Mouse (Mus musculus): ENCODE measurements around the gene Tmem163.

The Tmem163 gene

GRCm38 (mm10) chr1:127679498-127680133 is at the start of gene Tmem163:
Gene Tmem163 (minus strand): TSS chr1:127679548.
- CTCF ChIA-PET: interaction anchor here (0.7 to 4.4 kb wide), 5 partner anchors 17 to 475 kb away, joined by 3 to 23 read pairs (median 9); no protein-coding TSS in a partner anchor

- CTCF ChIA-PET: no interaction called here
These were observed 49.7 kb upstream of the Tmem163 start, which contains the start of gene Acmsd for GRCm38 (mm10) chr1:127729096-127729495. Gene Acmsd (plus strand): TSS chr1:127729413.

GRCm38 (mm10) chr1:127723596-127723995 is 44.2 kb upstream of the Tmem163 start:
- CTCF ChIA-PET: no interaction called here

DNA sequence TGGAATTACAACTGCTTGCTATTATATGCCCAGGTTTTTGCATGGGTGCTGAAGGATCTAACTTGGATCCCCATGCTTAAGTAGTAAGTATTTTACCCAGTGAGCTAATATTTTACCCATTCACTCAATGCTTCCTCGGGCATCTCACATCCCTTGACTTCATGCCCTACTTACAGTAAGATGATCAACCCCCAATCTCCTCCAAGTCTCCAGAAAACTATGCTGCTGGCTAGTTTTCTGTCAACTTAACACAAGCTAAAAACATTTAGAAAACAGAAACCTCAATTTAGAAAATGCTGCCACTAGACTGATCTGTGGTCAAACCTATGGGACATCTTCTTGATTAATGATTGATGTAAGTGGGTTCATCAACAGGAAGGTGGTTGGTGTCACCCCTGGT is 38.9 kb upstream of the Tmem163 start:
- CTCF ChIA-PET: no interaction called here

GRCm38 (mm10) chr1:127716441-127716840 is 37.1 kb upstream of the Tmem163 start:
- CTCF ChIA-PET: no interaction called here

DNA sequence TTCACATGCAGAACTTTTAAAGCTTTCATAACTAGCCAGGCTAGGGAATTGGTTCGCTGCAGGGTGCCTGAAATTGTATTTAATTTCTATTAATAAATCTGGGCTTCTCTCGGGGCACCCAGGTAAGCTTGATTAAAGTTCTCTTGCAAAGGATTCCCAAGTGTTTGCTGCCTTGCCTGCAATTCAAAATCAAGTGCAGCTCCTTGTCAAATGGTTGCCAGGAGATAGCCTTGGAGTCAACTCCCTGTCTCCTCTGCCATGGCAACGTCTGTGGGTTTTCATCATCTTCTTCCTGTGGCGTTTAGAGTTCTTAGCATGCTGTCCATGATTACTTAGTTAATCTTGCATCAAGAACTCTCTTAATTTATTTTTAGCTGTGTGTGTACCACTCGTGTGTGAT is 26.9 kb upstream of the Tmem163 start:
- CTCF ChIA-PET: no interaction called here

DNA sequence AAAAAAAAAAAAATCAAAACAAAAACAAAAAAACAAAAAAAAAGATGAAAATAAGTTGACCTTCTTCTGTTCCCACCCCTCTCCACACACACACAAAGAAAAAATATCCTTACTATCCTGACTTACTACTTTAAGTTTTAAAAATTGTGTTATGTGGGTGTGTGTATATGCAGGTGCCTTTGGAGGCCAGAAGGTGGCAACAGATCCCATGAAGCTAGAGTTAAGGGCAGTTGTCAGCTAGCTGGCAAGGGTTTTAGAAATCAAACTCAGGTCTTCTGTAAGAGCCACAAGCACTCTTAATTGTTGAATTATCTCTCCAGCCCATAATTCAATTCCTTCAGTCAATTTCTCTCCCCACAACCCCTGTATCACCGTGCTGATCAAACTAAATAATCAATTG is 22.8 kb upstream of the Tmem163 start:
- CTCF ChIA-PET: no interaction called here

GRCm38 (mm10) chr1:127696533-127696932 is 17.2 kb upstream of the Tmem163 start:
- CTCF ChIA-PET: interaction anchor here (0.7 kb wide), 1 partner anchor 155 kb away, joined by 3 read pairs; no protein-coding TSS in a partner anchor

- CTCF ChIA-PET: interaction anchor here (0.6 to 4.4 kb wide), 3 partner anchors 152 to 182 kb away, joined by 3 to 23 read pairs (median 3); no protein-coding TSS in a partner anchor
These were observed 1.4 kb downstream of the Tmem163 start for GRCm38 (mm10) chr1:127677661-127678580.

- CTCF ChIA-PET: interaction anchor here (0.6 to 4.4 kb wide), 2 partner anchors 152 to 176 kb away, joined by 3 to 23 read pairs; no protein-coding TSS in a partner anchor
These were observed 2.2 kb downstream of the Tmem163 start for GRCm38 (mm10) chr1:127677131-127677631.

DNA sequence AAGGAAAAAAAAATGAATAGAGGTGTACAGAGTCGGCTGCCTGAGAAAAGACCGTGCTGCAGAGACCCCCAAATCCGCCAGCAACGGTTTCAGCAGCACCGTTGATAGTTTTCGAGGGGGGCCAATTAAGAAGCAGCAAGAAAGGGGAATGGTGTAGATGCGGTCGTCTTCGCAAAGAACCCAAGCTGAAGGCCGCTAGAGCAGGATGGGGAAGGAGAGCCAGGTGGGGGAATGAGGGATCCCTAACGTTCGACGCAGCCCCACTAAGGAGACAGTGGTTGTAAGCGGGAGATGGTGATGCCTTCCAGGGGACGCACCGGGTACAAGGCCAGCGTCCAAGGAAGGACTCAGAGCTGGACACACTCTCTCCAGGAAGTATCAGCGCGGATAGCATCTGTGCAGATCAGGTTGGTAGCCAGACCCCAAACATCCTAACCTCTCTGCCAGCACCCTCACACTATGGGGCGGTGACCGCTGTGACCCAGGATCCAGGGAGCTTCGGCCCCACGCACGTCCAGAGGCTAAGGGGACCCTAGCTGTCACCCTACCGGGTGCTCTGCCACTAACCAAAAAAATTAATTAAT is 2.7 kb downstream of the Tmem163 start:
- CTCF ChIA-PET: interaction anchor here (4.4 kb wide), 1 partner anchor 176 kb away, joined by 23 read pairs; no protein-coding TSS in a partner anchor

DNA sequence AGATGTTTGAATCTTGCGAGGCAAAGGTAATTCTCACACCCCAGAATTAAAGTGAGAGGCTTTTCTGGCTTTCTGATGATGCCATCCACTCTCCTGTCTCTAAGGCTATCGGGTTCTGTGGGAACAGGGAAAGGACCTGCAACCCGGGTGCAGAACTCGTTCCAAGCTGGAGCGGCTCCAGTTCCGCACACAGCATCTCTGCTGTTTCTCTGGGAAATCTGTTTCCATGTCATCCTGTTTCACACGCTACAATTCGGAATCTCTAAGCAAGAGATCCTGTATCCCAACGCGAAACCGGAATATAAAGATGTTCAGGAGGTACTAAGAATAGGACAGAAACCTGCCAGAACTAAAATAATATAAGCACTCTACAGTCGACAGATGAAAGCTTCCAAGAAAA is 3.2 kb downstream of the Tmem163 start:
- CTCF ChIA-PET: no interaction called here

- CTCF ChIA-PET: interaction anchor here (0.7 kb wide), 1 partner anchor 1074 kb away, joined by 4 read pairs; no protein-coding TSS in a partner anchor
These were observed 4.1 kb downstream of the Tmem163 start for GRCm38 (mm10) chr1:127675253-127675652.

GRCm38 (mm10) chr1:127673221-127674050 is 5.9 kb downstream of the Tmem163 start:
- CTCF ChIA-PET: interaction anchor here (0.7 kb wide), 1 partner anchor 159 kb away, joined by 16 read pairs; no protein-coding TSS in a partner anchor

DNA sequence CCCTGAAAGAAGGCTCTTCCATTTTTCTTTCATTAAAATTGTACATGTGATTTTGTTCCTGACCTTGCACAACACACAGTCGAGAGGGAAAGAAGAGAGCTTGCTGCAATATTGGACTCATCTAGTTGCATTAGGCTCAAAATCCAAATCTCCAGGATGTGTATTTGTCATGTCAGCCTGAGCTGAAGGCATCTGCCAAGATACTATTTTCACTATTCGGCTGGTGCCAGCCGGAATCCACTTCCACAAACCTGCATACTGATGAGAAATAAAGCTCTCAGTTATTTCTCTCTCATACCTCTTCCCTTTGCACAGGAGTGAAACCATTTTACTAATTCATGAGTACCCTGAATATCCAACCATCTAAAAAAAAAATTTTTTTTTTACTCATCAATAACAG is 11.2 kb downstream of the Tmem163 start:
- CTCF ChIA-PET: no interaction called here

DNA sequence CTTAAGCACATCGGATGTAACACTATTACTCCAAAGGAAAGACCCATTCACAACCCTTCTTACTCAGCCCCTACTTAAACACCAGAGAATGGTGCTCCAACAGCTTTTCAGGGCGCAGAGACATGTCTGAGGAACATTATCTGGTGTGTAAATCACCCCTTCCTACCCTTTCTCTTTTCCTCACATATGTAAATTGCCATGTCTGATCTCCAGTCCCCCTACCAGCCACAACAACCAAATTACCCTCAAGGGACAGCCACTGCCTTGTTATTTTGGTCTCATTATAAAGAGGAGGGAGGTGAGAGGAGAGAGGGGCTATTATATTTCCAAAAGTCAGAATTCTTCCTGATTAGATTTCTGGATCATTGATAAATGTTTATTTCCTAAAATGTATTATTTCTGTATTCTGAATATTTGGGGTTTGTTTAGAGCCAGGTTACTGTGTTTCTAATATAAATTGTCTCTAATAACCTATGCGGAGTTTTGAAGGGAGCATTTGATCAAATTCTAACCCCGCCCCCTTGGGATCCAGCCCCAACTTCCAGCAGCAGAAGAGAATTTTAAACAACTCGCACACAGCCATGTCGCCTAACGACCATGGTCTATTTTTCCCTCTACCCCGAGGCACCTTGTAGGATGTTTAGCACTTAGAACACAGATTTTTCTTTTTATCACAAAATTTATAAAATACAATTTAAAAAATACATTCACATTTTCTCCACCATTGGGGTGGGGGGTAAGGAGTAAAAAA is 12.1 kb downstream of the Tmem163 start:
- CTCF ChIA-PET: no interaction called here

- CTCF ChIA-PET: no interaction called here
These were observed 13.1 kb downstream of the Tmem163 start for GRCm38 (mm10) chr1:127666221-127666620.

DNA sequence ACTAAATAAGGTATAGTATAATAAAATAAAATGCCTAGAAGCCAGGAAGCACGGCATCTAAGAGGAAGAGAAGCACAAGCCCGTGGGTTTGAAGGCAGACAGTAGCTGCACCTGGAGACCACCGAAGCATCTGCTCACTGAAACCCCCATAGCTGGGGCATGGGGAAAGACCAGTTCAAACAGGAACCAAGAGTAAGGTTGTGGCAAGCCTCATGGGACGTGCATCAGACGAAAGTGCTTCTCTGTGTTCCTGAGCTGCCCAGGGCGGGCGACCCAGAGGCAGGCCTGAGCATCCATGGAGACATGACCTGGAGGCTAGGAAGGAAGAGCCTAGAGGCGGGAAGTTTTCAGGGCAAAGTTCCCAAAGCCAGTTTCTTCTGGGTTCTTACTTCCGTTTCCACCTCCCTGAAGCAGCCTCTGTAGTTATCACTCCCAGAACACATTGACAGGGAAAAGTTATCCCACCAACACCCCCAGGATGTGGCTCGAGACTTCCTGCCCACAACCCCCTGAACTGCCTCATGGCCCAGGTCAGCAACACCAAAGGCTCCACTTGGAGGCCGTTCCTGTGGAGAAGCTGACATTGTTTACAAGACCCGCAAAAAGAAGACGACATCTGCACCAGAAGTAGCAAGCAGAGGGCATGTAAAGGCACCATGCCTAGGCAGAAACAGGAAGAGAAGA is 16.8 kb downstream of the Tmem163 start:
- CTCF ChIA-PET: interaction anchor here (1.1 kb wide), 1 partner anchor 17 kb away, joined by 4 read pairs; the partner anchor contains the start of gene Tmem163

Data from spleen, embryonic (tissue).